In the genomic region with DNA sequence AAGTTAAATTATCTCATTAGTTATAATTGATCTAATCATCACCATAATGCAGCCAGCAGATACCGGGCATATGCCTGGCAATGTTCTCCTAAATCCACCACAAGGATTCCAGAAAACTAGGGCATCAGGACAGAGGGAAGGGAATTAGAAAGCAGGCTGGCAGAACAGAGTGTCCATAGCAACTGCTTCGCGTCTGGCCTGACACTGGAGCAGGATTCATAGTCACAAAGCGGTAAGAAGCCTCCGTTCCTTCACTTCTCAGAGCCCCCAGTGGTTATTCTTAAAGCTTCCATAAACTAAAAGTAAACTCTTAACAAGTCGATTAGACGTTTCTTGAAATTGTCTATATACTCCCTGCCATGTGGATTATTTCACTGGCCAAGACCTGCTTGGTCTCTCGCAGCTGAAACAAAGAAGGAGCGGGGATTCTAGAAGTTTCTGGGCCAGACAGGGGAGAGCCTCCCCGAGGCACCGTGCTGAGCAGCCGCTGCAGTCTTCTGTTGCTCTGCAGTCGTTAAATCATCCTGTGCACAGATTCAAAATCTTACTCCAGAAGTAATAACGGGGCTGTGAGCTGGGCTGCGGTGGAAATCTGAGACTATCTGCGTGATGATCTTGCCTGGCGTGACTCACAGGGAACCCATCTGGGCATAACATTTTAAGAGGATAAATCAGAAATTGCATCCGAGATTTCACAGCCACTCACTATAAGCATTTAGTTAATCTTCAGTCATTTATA, we compare ENCODE assay signal across 13 mouse cellular contexts.
DNase-seq lines count a peak whose midpoint lies in the region; ATAC-seq lines count a peak whose summit lies in the region.
"Had no signal": no experiment of that assay in that cellular context is flagged by ENCODE, and none has a peak within 500 bp of the region (broad histone marks: within the 10 kb centered on the region; RNA-seq: fewer than 3 reads in every experiment).

No protein-coding gene starts in this region.

- WGBS in intestine, embryonic 14.5 days = 44% methylated on average over 18 of the region's 18 CpGs
- 45% methylated on average over 18 of the region's 18 CpGs for WGBS in intestine, embryonic 15.5 days
- WGBS in limb, embryonic 11.5 days = 74% methylated on average over 18 of the region's 18 CpGs

- H3K27ac ChIP-seq in intestine, embryonic 14.5 days (ENCODE audit: low read depth) = peak overlapping the region; percentile 47; the same call in 1 of the 2 replicates
- H3K27ac ChIP-seq in intestine, embryonic 15.5 days = no peak overlapping the region
- H3K27ac ChIP-seq in limb, embryonic 11.5 days (replicated peaks; ENCODE audit: low read depth, low read length) = 0 out of 2 replicates have a peak overlapping the region, but pooled peaks have one; percentile 18
- H3K27ac ChIP-seq: liver, embryonic 13.5 days had no signal

- no peak overlapping the region for H3K9ac ChIP-seq in intestine, embryonic 14.5 days (ENCODE audit: low read length)
- H3K9ac ChIP-seq in intestine, embryonic 15.5 days = no peak overlapping the region
- H3K9ac ChIP-seq in limb, embryonic 11.5 days (ENCODE audit: low read length) = no peak overlapping the region
- H3K9ac ChIP-seq: liver, embryonic 13.5 days had no signal

- no peaks in the 10 kb centered on the region for H3K9me3 ChIP-seq in intestine, embryonic 14.5 days (ENCODE audit: control insufficient read depth, low read length)
- no peaks in the 10 kb centered on the region for H3K9me3 ChIP-seq in intestine, embryonic 15.5 days
- no peaks in the 10 kb centered on the region for H3K9me3 ChIP-seq in limb, embryonic 11.5 days (ENCODE audit: control insufficient read depth, low read length)
- H3K9me3 ChIP-seq: liver, embryonic 13.5 days had no signal

- no peaks in the 10 kb centered on the region for H3K36me3 ChIP-seq in intestine, embryonic 14.5 days (ENCODE audit: control insufficient read depth, insufficient read depth, low read length)
- no peaks in the 10 kb centered on the region for H3K36me3 ChIP-seq in intestine, embryonic 15.5 days
- no peaks in the 10 kb centered on the region for H3K36me3 ChIP-seq in limb, embryonic 11.5 days (ENCODE audit: control insufficient read depth, insufficient read depth, low read length)
- H3K36me3 ChIP-seq: liver, embryonic 13.5 days had no signal

- peaks cover 6% of the 10 kb centered on the region; the same call in 1 of the 2 replicates for H3K4me1 ChIP-seq in intestine, embryonic 14.5 days (replicated peaks; ENCODE audit: control insufficient read depth, insufficient read depth, low read length)
- H3K4me1 ChIP-seq in intestine, embryonic 15.5 days (replicated peaks) = no peaks in the 10 kb centered on the region
- peaks cover 13% of the 10 kb centered on the region for H3K4me1 ChIP-seq in limb, embryonic 11.5 days (ENCODE audit: control insufficient read depth, insufficient read depth, low read length)
- H3K4me1 ChIP-seq: liver, embryonic 13.5 days had no signal

- ATAC-seq in intestine, embryonic 14.5 days (replicated peaks; ENCODE audit: low FRiP score, low TSS enrichment, low read depth) = no peak
- no peak for ATAC-seq in intestine, embryonic 15.5 days
- no peak for ATAC-seq in limb, embryonic 11.5 days (ENCODE audit: insufficient number of reproducible peaks, low FRiP score, low TSS enrichment, low read depth)

- H3K4me3 ChIP-seq in intestine, embryonic 14.5 days (ENCODE audit: low read depth, low read length) = no peak overlapping the region
- no peak overlapping the region for H3K4me3 ChIP-seq in intestine, embryonic 15.5 days (replicated peaks)
- no peak overlapping the region for H3K4me3 ChIP-seq in limb, embryonic 11.5 days (ENCODE audit: low read depth, low read length)
- H3K4me3 ChIP-seq: erythroblast, embryonic 14.5 days; liver, embryonic 13.5 days; megakaryocyte, embryonic 14.5 days had no signal

- peak overlapping the region; percentile 16 for H3K4me2 ChIP-seq in intestine, embryonic 14.5 days (ENCODE audit: low read length)
- no peak overlapping the region for H3K4me2 ChIP-seq in intestine, embryonic 15.5 days (replicated peaks)
- H3K4me2 ChIP-seq in limb, embryonic 11.5 days (ENCODE audit: low read depth, severe bottlenecking) = no peak overlapping the region
- H3K4me2 ChIP-seq: liver, embryonic 13.5 days had no signal

- H3K27me3 ChIP-seq in intestine, embryonic 14.5 days (replicated peaks; ENCODE audit: control insufficient read depth, insufficient read depth, low read length) = no peaks in the 10 kb centered on the region
- no peaks in the 10 kb centered on the region for H3K27me3 ChIP-seq in intestine, embryonic 15.5 days (replicated peaks)
- H3K27me3 ChIP-seq in limb, embryonic 11.5 days (ENCODE audit: control insufficient read depth, insufficient read depth, low read length) = no peaks in the 10 kb centered on the region
- H3K27me3 ChIP-seq: liver, embryonic 13.5 days; megakaryocyte, embryonic 14.5 days had no signal

- DNase-seq in intestine, embryonic 14.5 days (ENCODE audit: low spot score) = no peak
- DNase-seq in right cerebral cortex, adult 18-20 months = peak; percentile 18
- no peak for DNase-seq in right cerebral cortex, postnatal 4 days
- no peak for DNase-seq in limb, embryonic 11.5 days (ENCODE audit: low spot score)
- no peak for DNase-seq in thymus, adult 18-20 months
- no peak for DNase-seq in testis, postnatal 14 days (ENCODE audit: low spot score)
- DNase-seq: heart, postnatal 4 days; kidney, adult 8-10 months; liver, embryonic 13.5 days; thymus, adult 2 months had no signal
